Mouse (Mus musculus): ENCODE results near the gene Senp3. TPM values are rescaled to one million over a fixed set of nuclear protein-coding genes. Genes with fewer than 3 reads are reported as not detected.

Gene Senp3
- polyA plus RNA-seq, 1 experiment from 2014 or later, result 149 TPM

- Histone ChIP-seq H3K9me3 (replicated peaks) (no peaks in the 10 kb centered on the region), H3K27me3 (ENCODE audit: low read depth, poor library complexity, severe bottlenecking) (peaks cover 15% of the 10 kb centered on the region), H3K4me3 (no peak overlapping the region), H3K27ac (no peak overlapping the region), H3K4me1 (peaks cover 47% of the 10 kb centered on the region), H3K36me3 (peaks cover 6% of the 10 kb centered on the region)
- WGBS, result 84% methylated on average over 6 of the region's 6 CpGs
- DNase-seq (ENCODE audit: low spot score), result no peak
Observed at GRCm38 (mm10) chr11:69684936-69685335, 3.1 kb upstream of the Senp3 start.

GRCm38 (mm10) chr11:69684128-69684745, 2.4 kb upstream of the Senp3 start:
- H3K4me1 ChIP-seq, result peaks cover 52% of the 10 kb centered on the region

GRCm38 (mm10) chr11:69683576-69683975, 1.7 kb upstream of the Senp3 start:
- peak overlapping the region; percentile 93 for H3K27ac ChIP-seq
- 87% methylated on average over 7 of the region's 7 CpGs for WGBS

More at GRCm38 (mm10) chr11:69684128-69684745, 2.4 kb upstream of the Senp3 start:
- 0 out of 2 replicates have a peak overlapping the region, but pooled peaks have one; percentile 93 for H3K27ac ChIP-seq
- no peaks in the 10 kb centered on the region for H3K9me3 ChIP-seq (replicated peaks)
- no peak overlapping the region for H3K4me3 ChIP-seq
- WGBS, result 85% methylated on average over 12 of the region's 12 CpGs
- H3K27me3 ChIP-seq (ENCODE audit: low read depth, poor library complexity, severe bottlenecking), result peaks cover 15% of the 10 kb centered on the region
- no peak for DNase-seq (ENCODE audit: low spot score)
- H3K36me3 ChIP-seq, result peaks cover 13% of the 10 kb centered on the region

GRCm38 (mm10) chr11:69682840-69683533, 1.1 kb upstream of the Senp3 start:
- peak overlapping the region; percentile 92 for H3K4me3 ChIP-seq
- 34% methylated on average over 12 of the region's 12 CpGs for WGBS
- peak overlapping the region; percentile 93 for H3K27ac ChIP-seq
- H3K36me3 ChIP-seq, result peaks cover 26% of the 10 kb centered on the region
- H3K27me3 ChIP-seq (ENCODE audit: low read depth, poor library complexity, severe bottlenecking), result peaks cover 15% of the 10 kb centered on the region
- H3K4me1 ChIP-seq, result peaks cover 52% of the 10 kb centered on the region
- DNase-seq (ENCODE audit: low spot score), result peak; percentile 93
- H3K9me3 ChIP-seq (replicated peaks), result no peaks in the 10 kb centered on the region

More at GRCm38 (mm10) chr11:69683576-69683975, 1.7 kb upstream of the Senp3 start:
- H3K36me3 ChIP-seq, result peaks cover 20% of the 10 kb centered on the region
- no peak for DNase-seq (ENCODE audit: low spot score)
- no peaks in the 10 kb centered on the region for H3K9me3 ChIP-seq (replicated peaks)
- peaks cover 15% of the 10 kb centered on the region for H3K27me3 ChIP-seq (ENCODE audit: low read depth, poor library complexity, severe bottlenecking)
- H3K4me1 ChIP-seq, result peaks cover 52% of the 10 kb centered on the region
- no peak overlapping the region for H3K4me3 ChIP-seq

- peak; percentile 57 for DNase-seq (ENCODE audit: low spot score)
- 29% methylated on average over 24 of the region's 24 CpGs for WGBS
Observed at GRCm38 (mm10) chr11:69682209-69682839, 440 bp upstream of the Senp3 start.

GRCm38 (mm10) chr11:69680136-69680855, 1.6 kb downstream of the Senp3 start:
- Histone ChIP-seq H3K27me3 (ENCODE audit: low read depth, poor library complexity, severe bottlenecking) (peaks cover 2% of the 10 kb centered on the region; the same call in 1 of the 2 replicates), H3K9me3 (replicated peaks) (no peaks in the 10 kb centered on the region), H3K4me3 (peak overlapping the region; percentile 92), H3K4me1 (peaks cover 42% of the 10 kb centered on the region), H3K36me3 (peaks cover 53% of the 10 kb centered on the region), H3K27ac (no peak overlapping the region)
- no peak for DNase-seq (ENCODE audit: low spot score)
- 93% methylated on average over 30 of the region's 30 CpGs for WGBS

More at GRCm38 (mm10) chr11:69682209-69682839, 440 bp upstream of the Senp3 start:
- peak overlapping the region; percentile 92 for H3K4me3 ChIP-seq
- peaks cover 15% of the 10 kb centered on the region for H3K27me3 ChIP-seq (ENCODE audit: low read depth, poor library complexity, severe bottlenecking)
- peaks cover 32% of the 10 kb centered on the region for H3K36me3 ChIP-seq
- H3K27ac ChIP-seq, result peak overlapping the region; percentile 93
- peaks cover 52% of the 10 kb centered on the region for H3K4me1 ChIP-seq
- no peaks in the 10 kb centered on the region for H3K9me3 ChIP-seq (replicated peaks)

GRCm38 (mm10) chr11:69679144-69679543, 2.7 kb downstream of the Senp3 start:
- Histone ChIP-seq H3K27ac (no peak overlapping the region), H3K27me3 (ENCODE audit: low read depth, poor library complexity, severe bottlenecking) (no peaks in the 10 kb centered on the region), H3K36me3 (peaks cover 64% of the 10 kb centered on the region), H3K9me3 (replicated peaks) (no peaks in the 10 kb centered on the region), H3K4me1 (peaks cover 38% of the 10 kb centered on the region), H3K4me3 (peak overlapping the region; percentile 10; the same call in 1 of the 2 replicates)
- DNase-seq (ENCODE audit: low spot score), result no peak
- WGBS, result 100% methylated on average over 2 of the region's 2 CpGs

- peak within 1 kb of the TSS; percentile 99 for H3K27ac ChIP-seq
- no peaks in the 10 kb centered on the region for H3K27me3 ChIP-seq (ENCODE audit: low read depth, poor library complexity, severe bottlenecking)
- peaks cover 23% of the 10 kb centered on the region for H3K4me1 ChIP-seq
- no peaks in the 10 kb centered on the region for H3K9me3 ChIP-seq (replicated peaks)
- H3K4me3 ChIP-seq, result peak within 1 kb of the TSS; percentile 98
- under 1% methylated on average over 36 of the region's 36 CpGs for WGBS
- peak; percentile 97 for DNase-seq (ENCODE audit: low spot score)
- H3K36me3 ChIP-seq, result peaks cover 89% of the 10 kb centered on the region
Observed at GRCm38 (mm10) chr11:69672211-69672706, 9.6 kb downstream of the Senp3 start, which contains the start of gene Eif4a1. Gene Eif4a1, minus strand, starts transcription at chr11:69672423.

- peak overlapping the region; percentile 98 for H3K4me3 ChIP-seq
- peaks cover 88% of the 10 kb centered on the region for H3K36me3 ChIP-seq
- H3K27ac ChIP-seq, result peak overlapping the region; percentile 99
- WGBS, result 0% methylated on average over 43 of the region's 43 CpGs
- DNase-seq (ENCODE audit: low spot score), result no peak
- no peaks in the 10 kb centered on the region for H3K9me3 ChIP-seq (replicated peaks)
- H3K4me1 ChIP-seq, result peaks cover 23% of the 10 kb centered on the region
- no peaks in the 10 kb centered on the region for H3K27me3 ChIP-seq (ENCODE audit: low read depth, poor library complexity, severe bottlenecking)
Observed at GRCm38 (mm10) chr11:69671726-69672124, 10.2 kb downstream of the Senp3 start.

GRCm38 (mm10) chr11:69670786-69671725, 10.8 kb downstream of the Senp3 start:
- H3K9me3 ChIP-seq (replicated peaks), result no peaks in the 10 kb centered on the region
- H3K36me3 ChIP-seq, result peaks cover 88% of the 10 kb centered on the region
- under 1% methylated on average over 61 of the region's 61 CpGs for WGBS

GRCm38 (mm10) chr11:69666665-69667005, 15.2 kb downstream of the Senp3 start:
- H3K27me3 ChIP-seq (ENCODE audit: low read depth, poor library complexity, severe bottlenecking), result no peaks in the 10 kb centered on the region
- no peak overlapping the region for H3K27ac ChIP-seq
- H3K36me3 ChIP-seq, result peaks cover 84% of the 10 kb centered on the region
- WGBS, result 86% methylated on average over 3 of the region's 3 CpGs
- peaks cover 40% of the 10 kb centered on the region for H3K4me1 ChIP-seq
- H3K4me3 ChIP-seq, result 0 out of 2 replicates have a peak overlapping the region, but pooled peaks have one; percentile 9
- no peak for DNase-seq (ENCODE audit: low spot score)
- no peaks in the 10 kb centered on the region for H3K9me3 ChIP-seq (replicated peaks)

More at GRCm38 (mm10) chr11:69670786-69671725, 10.8 kb downstream of the Senp3 start:
- H3K27me3 ChIP-seq (ENCODE audit: low read depth, poor library complexity, severe bottlenecking), result no peaks in the 10 kb centered on the region
- peaks cover 23% of the 10 kb centered on the region for H3K4me1 ChIP-seq
- peak overlapping the region; percentile 98 for H3K4me3 ChIP-seq
- peak; percentile 97 for DNase-seq (ENCODE audit: low spot score)
- peak overlapping the region; percentile 99 for H3K27ac ChIP-seq
